Mouse (Mus musculus) fat pad, adult 2 months (tissue): ENCODE measurements at regions not wholly inside any gene's neighbourhood (a gene's known extent, or its start where the extent isn't known, plus 50 kb on each side); places are given as distances from the start of the nearest gene placed in this dataset.

ENCODE experiments used
- DNase-seq: peaks from one replicate; pipeline ENCODE4 v3.0.0-alpha.2; 2011; ENCODE audit warnings: low read depth, low spot score; ENCODE audit errors: extremely low read depth

DNA sequence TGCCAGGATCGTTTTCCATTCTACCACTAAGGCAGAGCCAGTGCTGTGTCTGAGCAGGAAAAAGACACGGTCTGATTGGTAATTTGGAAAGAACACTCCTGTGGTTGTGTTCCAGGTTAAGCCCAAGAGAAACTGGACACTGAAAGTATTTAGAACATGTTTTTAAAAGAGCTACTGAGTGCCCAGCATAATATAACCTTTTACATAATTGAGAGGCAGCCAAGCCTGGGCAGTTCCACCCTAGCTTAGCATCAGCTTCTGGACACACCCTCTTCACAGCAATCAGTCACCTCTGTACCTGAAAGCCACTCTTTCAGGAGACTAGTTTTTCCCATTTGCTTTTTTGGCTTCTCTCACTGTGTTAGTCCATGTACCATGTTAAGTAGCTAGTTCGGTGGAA, 1379.4 kb upstream of the A1bg start:
- peak; percentile 80 for DNase-seq

DNA sequence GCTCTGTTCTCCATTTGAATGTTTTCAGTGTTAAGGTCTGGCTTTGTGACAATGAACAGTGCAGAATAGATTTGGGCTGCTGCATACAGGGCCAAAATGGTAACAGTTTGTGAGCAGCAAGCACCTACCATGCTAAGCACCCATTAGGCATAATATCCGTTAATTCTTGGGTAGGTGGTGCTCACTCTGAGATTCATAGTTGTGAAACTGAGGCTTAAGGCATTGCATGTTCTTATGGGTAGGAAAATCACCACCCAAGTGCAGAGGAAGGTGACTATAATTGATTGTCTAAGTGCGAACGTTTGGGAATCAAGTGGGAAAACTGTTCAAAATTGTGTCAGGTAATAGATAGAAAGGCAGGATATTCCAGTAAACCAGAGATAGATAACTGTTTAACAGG, 1378.8 kb upstream of the A1bg start:
- peak; percentile 56 for DNase-seq

- DNase-seq: no peak
Measured at GRCm38 (mm10) chr15:62297138-62297537, 1374.3 kb upstream of the A1bg start.

GRCm38 (mm10) chr15:62295233-62295927, 1372.6 kb upstream of the A1bg start:
- peak; percentile 94 for DNase-seq

DNA sequence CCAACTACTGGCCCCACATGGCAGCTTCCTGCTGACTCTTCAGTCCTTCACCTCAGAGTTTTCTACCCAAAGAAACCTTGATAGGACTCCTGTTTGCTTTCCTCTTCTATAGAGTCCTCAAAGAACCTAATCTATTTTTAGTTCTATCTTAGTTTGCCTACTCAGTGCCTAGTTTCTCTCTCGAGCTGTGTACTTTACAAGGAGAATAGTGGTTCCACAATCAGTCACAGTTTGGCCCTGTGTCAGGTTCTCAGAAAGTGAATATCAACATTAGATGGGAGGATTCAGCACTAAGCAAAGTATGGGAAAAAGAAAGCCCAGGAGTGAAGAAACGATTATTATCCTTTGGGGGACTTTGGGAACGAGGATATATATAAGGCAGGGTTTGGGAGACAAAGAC, 1372.0 kb upstream of the A1bg start:
- DNase-seq: no peak

- no peak for DNase-seq
Measured at GRCm38 (mm10) chr15:62292876-62293275, 1370.1 kb upstream of the A1bg start.

- no peak for DNase-seq
Measured at GRCm38 (mm10) chr15:62290687-62291086, 1367.9 kb upstream of the A1bg start.

GRCm38 (mm10) chr15:62286666-62287655, 1364.1 kb upstream of the A1bg start:
- DNase-seq: no peak

- DNase-seq: no peak
Measured at GRCm38 (mm10) chr15:62284606-62285531, 1362.1 kb upstream of the A1bg start.

DNA sequence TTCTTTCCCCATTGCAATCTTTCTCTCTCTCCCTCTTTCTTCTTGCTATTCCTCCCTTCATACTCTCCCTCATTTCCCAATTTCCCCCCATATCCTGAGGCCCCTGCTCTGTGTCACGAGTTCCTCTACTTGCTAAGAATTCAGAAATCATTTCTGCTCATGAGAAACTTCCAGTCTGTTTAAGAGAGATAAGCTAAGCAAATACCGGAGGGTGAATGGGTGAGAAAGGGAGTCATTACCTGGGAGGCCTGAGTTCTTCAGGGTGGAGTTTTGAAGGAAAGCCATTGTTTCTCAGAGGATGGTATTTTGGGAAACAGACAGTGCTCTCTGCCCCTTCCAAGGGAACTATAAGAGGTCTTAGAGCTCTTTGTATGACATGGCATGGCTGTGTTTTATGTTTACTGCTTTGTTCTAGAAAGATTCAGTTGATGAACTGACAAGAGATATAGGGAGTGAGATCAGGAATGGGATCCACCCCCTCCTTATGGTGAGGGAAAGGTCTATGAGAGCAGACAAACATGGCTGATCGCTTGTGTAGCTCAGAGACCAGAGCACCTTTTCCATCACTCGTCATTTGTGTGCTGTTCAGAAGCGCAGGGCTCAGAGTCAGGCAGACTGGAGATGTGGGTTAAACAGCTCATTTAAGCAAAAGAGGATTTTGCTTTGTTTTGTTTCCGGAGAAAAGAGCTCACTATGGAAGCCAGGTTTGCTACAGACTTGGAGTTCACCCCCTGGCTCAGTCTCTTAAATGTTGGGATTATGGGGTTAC, 1361.0 kb upstream of the A1bg start:
- no peak for DNase-seq

- no peak for DNase-seq
Measured at GRCm38 (mm10) chr15:62282646-62283045, 1359.8 kb upstream of the A1bg start.

GRCm38 (mm10) chr15:62282116-62282515, 1359.3 kb upstream of the A1bg start:
- DNase-seq: no peak

DNA sequence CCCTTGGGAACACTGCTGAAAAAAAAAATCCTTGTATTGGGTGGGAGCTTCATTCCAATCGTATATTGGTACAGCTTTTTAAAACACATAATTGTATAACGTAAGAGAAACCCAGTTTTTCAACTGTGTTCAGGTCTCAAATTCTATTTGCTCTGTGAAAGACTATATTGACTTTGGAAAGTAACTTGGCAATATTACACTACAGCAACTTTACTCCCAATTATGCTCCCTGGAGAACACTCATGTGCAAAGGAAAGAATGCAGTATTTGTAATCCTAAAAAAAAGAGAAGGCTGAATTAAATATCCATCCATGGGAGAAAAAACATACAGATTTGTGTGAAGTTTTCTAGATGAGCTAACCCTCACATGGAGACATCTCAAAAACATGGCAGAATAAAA, 1356.7 kb upstream of the A1bg start:
- no peak for DNase-seq

- no peak for DNase-seq
Measured at GRCm38 (mm10) chr15:62274818-62275217, 1352.0 kb upstream of the A1bg start.

DNA sequence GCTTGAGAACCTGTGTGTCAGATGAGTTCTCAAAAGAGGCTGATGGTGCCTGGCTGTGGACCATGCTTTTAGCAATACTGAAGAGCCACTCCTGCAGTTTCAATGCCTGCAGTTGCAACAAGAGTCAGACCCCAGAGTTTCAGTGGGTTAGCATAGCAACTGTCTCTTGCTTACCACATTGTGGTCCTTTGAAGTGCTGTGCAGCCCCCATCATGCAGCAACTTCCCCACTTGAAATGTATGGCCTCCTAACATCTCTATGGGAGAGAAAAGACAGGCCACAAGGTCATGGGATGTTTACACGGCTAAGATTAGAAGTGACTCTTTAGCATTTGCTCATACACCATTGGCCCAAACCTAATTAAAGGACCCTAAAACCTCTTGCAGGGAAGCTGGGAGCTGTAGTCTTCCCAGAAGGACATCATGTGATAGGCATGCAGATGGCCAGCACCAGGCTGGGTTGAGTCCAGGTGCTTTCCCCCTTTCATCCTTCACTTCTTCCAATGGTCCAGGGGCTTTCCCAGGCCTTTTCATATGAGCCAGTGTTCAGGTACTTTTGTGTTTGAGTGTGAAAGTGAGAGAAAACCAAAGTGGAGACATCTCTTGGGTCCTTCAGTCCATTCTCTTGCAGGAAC, 1351.2 kb upstream of the A1bg start:
- DNase-seq: no peak

GRCm38 (mm10) chr15:62272755-62273154, 1349.9 kb upstream of the A1bg start:
- DNase-seq: no peak

GRCm38 (mm10) chr15:62271428-62271827, 1348.6 kb upstream of the A1bg start:
- DNase-seq: no peak

DNA sequence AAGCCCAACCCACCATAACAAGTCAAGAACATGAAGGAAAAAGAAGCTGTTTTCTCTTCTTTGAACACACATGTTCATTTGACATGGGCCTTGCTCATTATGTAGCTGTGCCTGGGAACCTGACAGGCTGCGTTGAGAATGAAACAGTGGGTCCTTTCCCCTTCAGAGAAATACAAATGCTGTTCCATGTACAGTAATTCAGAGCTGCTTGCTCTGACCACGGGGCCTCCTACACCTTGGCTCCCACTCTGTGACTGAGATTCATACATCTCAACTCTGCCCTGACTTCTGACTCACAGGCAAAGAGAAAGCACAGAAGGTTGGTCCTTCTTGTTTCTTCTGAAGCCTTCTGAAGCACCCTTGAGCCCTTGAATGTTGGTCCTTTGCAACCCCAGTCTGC, 1345.4 kb upstream of the A1bg start:
- DNase-seq: no peak

DNA sequence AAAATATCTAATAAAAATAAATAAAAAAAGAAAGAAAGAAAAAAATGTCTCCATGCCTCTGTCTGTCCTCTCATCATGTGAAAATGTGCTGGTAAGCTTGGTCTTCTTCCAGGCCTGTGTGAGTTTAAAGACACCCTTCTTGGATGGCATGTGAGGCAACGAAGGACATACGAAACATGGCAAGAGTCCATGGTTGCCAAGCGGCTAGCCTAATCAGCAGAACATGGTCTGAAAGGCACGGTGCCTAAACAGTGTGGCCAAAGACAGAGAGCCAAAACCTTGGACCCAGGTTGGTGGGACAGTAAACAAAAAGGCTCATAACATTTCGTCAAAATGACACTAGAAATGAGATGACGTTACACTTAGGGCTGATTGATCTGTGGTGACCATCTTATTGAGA, 1344.7 kb upstream of the A1bg start:
- DNase-seq: no peak

- DNase-seq: no peak
Measured at GRCm38 (mm10) chr15:62266025-62266424, 1343.2 kb upstream of the A1bg start.
